Mouse (Mus musculus): ENCODE measurements around the gene Lrp2bp. TPM values are rescaled to one million over a fixed set of nuclear protein-coding genes. Genes with fewer than 3 reads are reported as not detected.

Gene Lrp2bp
- total and polyA plus RNA-seq, 2 experiments from 2014 or later: 0.27 to 0.35 TPM

DNA sequence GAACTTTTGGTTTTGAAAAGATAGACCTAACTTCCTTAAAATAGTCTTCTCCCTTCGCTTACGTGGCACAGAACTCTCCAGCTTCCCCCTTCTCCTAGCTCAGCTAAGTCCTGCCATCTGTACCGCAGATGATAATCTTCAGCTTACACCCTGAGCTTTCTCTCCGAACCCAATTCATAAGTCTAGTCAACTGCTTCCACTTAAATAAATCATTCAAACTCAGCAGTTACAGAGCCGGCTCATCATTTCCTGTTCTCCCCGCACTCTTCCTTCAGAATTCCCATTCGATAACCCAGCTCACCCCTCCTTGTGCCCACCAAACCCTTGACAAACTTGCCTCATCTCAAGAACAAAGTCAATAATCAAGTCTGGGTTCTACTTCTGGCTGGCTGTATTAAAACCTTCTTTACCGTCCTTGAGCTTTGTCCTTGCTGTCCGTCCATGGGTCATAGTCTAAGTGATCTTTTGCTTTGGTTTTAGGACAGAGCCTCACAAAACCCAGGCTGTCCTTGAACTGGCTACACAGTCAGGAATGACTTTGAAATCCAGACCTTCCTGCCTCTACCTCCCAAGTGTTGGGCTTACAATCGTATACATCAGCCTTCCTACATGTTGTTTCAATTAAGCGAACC, 23.1 kb upstream of the Lrp2bp start:
- DNase-seq (ENCODE audit: low spot score): no peak
- Histone ChIP-seq H3K9ac (replicated peaks; ENCODE audit: low read length, poor library complexity, severe bottlenecking) (peak overlapping the region; percentile 57), H3K27me3 (ENCODE audit: insufficient read depth, low read length) (no peaks in the 10 kb centered on the region), H3K4me3 (ENCODE audit: low read depth, low read length) (peak overlapping the region; percentile 56), H3K4me1 (ENCODE audit: insufficient read depth, low read length) (peaks cover 7% of the 10 kb centered on the region), H3K4me2 (ENCODE audit: low read depth, low read length, poor library complexity, severe bottlenecking) (peak overlapping the region; percentile 64), H3K9me3 (ENCODE audit: low read length) (0 out of 2 replicates have a peak, but pooled peaks cover under 1% of the 10 kb centered on the region), H3K36me3 (ENCODE audit: insufficient read depth, low read length) (peaks cover 3% of the 10 kb centered on the region; the same call in 1 of the 2 replicates), H3K27ac (ENCODE audit: low read depth, low read length) (no peak overlapping the region)
- WGBS: 74% methylated on average over 11 of the region's 11 CpGs
- no peak for TF ChIP-seq CTCF (IDR thresholded peaks at IDR 0.05)
- no peak; the same call in 1 of the 2 replicates for ATAC-seq (ENCODE audit: low FRiP score)

GRCm38 (mm10) chr8:45986665-45987064, 12.4 kb upstream of the Lrp2bp start:
- ATAC-seq (ENCODE audit: low FRiP score): no peak
- Histone ChIP-seq H3K4me1 (ENCODE audit: insufficient read depth, low read length) (no peaks in the 10 kb centered on the region), H3K36me3 (ENCODE audit: insufficient read depth, low read length) (peaks cover 24% of the 10 kb centered on the region; the same call in 1 of the 2 replicates)

GRCm38 (mm10) chr8:45988189-45988588, 10.9 kb upstream of the Lrp2bp start:
- ATAC-seq (ENCODE audit: low FRiP score) (no peak), DNase-seq (ENCODE audit: low spot score) (no peak)
- Histone ChIP-seq H3K9ac (replicated peaks; ENCODE audit: low read length, poor library complexity, severe bottlenecking) (no peak overlapping the region), H3K4me2 (ENCODE audit: low read depth, low read length, poor library complexity, severe bottlenecking) (no peak overlapping the region), H3K4me1 (ENCODE audit: insufficient read depth, low read length) (no peaks in the 10 kb centered on the region), H3K27ac (ENCODE audit: low read depth, low read length) (no peak overlapping the region), H3K9me3 (ENCODE audit: low read length) (no peaks in the 10 kb centered on the region), H3K36me3 (ENCODE audit: insufficient read depth, low read length) (peaks cover 20% of the 10 kb centered on the region; the same call in 1 of the 2 replicates), H3K4me3 (ENCODE audit: low read depth, low read length) (no peak overlapping the region), H3K27me3 (ENCODE audit: insufficient read depth, low read length) (no peaks in the 10 kb centered on the region)
- WGBS: 59% methylated on average over 2 of the region's 2 CpGs
- TF ChIP-seq CTCF (IDR thresholded peaks at IDR 0.05): no peak

More at GRCm38 (mm10) chr8:45986665-45987064, 12.4 kb upstream of the Lrp2bp start:
- 88% methylated on average over 3 of the region's 3 CpGs for WGBS
- H3K4me3 ChIP-seq (ENCODE audit: low read depth, low read length): no peak overlapping the region
- H3K9me3 ChIP-seq (ENCODE audit: low read length): no peaks in the 10 kb centered on the region
- DNase-seq (ENCODE audit: low spot score): no peak
- H3K27ac ChIP-seq (ENCODE audit: low read depth, low read length): no peak overlapping the region
- H3K27me3 ChIP-seq (ENCODE audit: insufficient read depth, low read length): no peaks in the 10 kb centered on the region
- H3K4me2 ChIP-seq (ENCODE audit: low read depth, low read length, poor library complexity, severe bottlenecking): no peak overlapping the region
- no peak for TF ChIP-seq CTCF (IDR thresholded peaks at IDR 0.05)
- no peak overlapping the region for H3K9ac ChIP-seq (replicated peaks; ENCODE audit: low read length, poor library complexity, severe bottlenecking)

GRCm38 (mm10) chr8:45990631-45991310, 8.3 kb upstream of the Lrp2bp start:
- Histone ChIP-seq H3K36me3 (ENCODE audit: insufficient read depth, low read length) (peaks cover 17% of the 10 kb centered on the region; the same call in 1 of the 2 replicates), H3K9me3 (ENCODE audit: low read length) (no peaks in the 10 kb centered on the region), H3K4me3 (ENCODE audit: low read depth, low read length) (no peak overlapping the region), H3K4me2 (ENCODE audit: low read depth, low read length, poor library complexity, severe bottlenecking) (no peak overlapping the region), H3K4me1 (ENCODE audit: insufficient read depth, low read length) (no peaks in the 10 kb centered on the region), H3K27ac (ENCODE audit: low read depth, low read length) (no peak overlapping the region), H3K27me3 (ENCODE audit: insufficient read depth, low read length) (no peaks in the 10 kb centered on the region), H3K9ac (replicated peaks; ENCODE audit: low read length, poor library complexity, severe bottlenecking) (no peak overlapping the region)
- no peak for TF ChIP-seq CTCF (IDR thresholded peaks at IDR 0.05)
- ATAC-seq (ENCODE audit: low FRiP score) (no peak), DNase-seq (ENCODE audit: low spot score) (no peak)
- 91% methylated on average over 4 of the region's 4 CpGs for WGBS

GRCm38 (mm10) chr8:45994111-45994510, 5.0 kb upstream of the Lrp2bp start:
- TF ChIP-seq CTCF (IDR thresholded peaks at IDR 0.05): peak; percentile 45
- Histone ChIP-seq H3K4me1 (ENCODE audit: insufficient read depth, low read length) (0 out of 2 replicates have a peak, but pooled peaks cover 5% of the 10 kb centered on the region), H3K4me2 (ENCODE audit: low read depth, low read length, poor library complexity, severe bottlenecking) (no peak overlapping the region), H3K36me3 (ENCODE audit: insufficient read depth, low read length) (peaks cover 7% of the 10 kb centered on the region; the same call in 1 of the 2 replicates), H3K27ac (ENCODE audit: low read depth, low read length) (no peak overlapping the region), H3K4me3 (ENCODE audit: low read depth, low read length) (no peak overlapping the region), H3K9me3 (ENCODE audit: low read length) (no peaks in the 10 kb centered on the region), H3K27me3 (ENCODE audit: insufficient read depth, low read length) (no peaks in the 10 kb centered on the region), H3K9ac (replicated peaks; ENCODE audit: low read length, poor library complexity, severe bottlenecking) (no peak overlapping the region)
- DNase-seq (ENCODE audit: low spot score): no peak
- ATAC-seq (ENCODE audit: low FRiP score): no peak
- 93% methylated on average over 2 of the region's 2 CpGs for WGBS

GRCm38 (mm10) chr8:45995576-45995975, 3.5 kb upstream of the Lrp2bp start:
- Histone ChIP-seq H3K9me3 (ENCODE audit: low read length) (no peaks in the 10 kb centered on the region), H3K27me3 (ENCODE audit: insufficient read depth, low read length) (no peaks in the 10 kb centered on the region), H3K36me3 (ENCODE audit: insufficient read depth, low read length) (peaks cover 4% of the 10 kb centered on the region; the same call in 1 of the 2 replicates), H3K4me3 (ENCODE audit: low read depth, low read length) (no peak overlapping the region), H3K27ac (ENCODE audit: low read depth, low read length) (no peak overlapping the region), H3K4me1 (ENCODE audit: insufficient read depth, low read length) (peaks cover 6% of the 10 kb centered on the region; the same call in 1 of the 2 replicates), H3K4me2 (ENCODE audit: low read depth, low read length, poor library complexity, severe bottlenecking) (no peak overlapping the region), H3K9ac (replicated peaks; ENCODE audit: low read length, poor library complexity, severe bottlenecking) (no peak overlapping the region)
- DNase-seq (ENCODE audit: low spot score): no peak
- 93% methylated on average over 3 of the region's 3 CpGs for WGBS
- ATAC-seq (ENCODE audit: low FRiP score): no peak
- TF ChIP-seq CTCF (IDR thresholded peaks at IDR 0.05): no peak

Measured in midbrain, postnatal 0 days (tissue).